Mouse (Mus musculus) common myeloid progenitor, adult 5-6 weeks (primary cell): ENCODE data around the gene Zfp710. TPM values are rescaled to one million over a fixed set of nuclear protein-coding genes. Genes with fewer than 3 reads are reported as not detected.
"Not testable (repeated sequence)": the region's sequence is repeated elsewhere in the genome, so short reads cannot be mapped to it uniquely, and the experiment has no call there.

ENCODE experiments used
- ATAC-seq: replicated peaks from 2 replicates; pipeline ENCODE4 v1.8.0; 2016; ENCODE audit warnings: low read depth, mild to moderate bottlenecking, moderate TSS enrichment, inconsistent platforms; ENCODE audit not compliant: poor library complexity, severe bottlenecking
- total RNA-seq: library from RNA; stranded (forward); fragments of 200-1000, 187-1606 nt; gene quantifications from 2 replicates; pipeline ENCODE4 v1.2.3, GENCODE M21; 2017

Gene Zfp710
- total RNA-seq = 17.8 and 20.4 TPM in 2 replicates

DNA sequence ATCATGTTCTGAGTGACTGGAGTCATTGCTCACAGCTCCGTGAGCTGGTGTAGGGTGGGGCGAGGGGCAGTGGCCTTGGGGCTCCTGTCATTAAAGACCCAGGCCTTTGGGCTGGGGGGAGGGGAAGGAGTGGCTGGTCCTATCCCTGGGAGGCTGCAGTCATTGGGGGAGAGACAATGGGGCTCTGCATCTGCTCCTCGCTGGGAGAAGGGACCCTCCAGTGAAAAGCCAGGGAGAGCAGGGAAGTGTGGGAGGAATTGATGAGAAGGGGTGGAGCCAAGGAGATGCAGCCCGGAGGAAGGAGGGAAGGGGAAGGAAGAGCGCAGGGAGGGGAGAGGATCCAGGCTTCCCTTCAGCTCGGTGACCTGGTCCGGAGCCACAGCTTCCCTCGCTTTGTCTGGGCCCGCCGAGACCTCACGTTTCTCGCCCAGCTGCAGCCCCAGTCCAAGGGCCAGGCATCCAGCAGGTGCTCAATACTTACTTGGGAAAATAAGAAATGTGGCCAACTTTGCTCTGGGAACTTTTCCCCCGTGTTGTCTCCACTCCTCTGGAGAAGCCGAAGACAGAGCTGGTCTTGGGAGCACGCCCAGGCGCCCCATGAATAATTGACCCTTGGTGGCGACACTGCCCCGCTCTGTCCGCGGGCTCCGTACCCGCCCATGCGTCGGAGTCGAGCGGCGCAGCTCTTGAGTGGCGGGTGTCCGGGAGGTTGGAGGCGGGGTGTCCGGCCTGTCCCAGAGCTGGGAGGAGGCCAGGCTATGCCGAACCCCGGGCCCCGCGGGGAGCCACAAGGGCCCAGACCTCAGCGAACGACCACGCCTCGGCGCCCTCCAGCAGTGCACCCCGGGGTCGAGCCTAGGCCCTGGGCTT lies at the start of gene Zfp710:
TSS of gene Zfp710 (plus strand) at position 294 of the 870 bp plus-strand sequence.
- peak; percentile 68 for ATAC-seq

- ATAC-seq = no peak
Measured at GRCm38 (mm10) chr7:79975316-79975715, 49.3 kb upstream of the Zfp710 start.

DNA sequence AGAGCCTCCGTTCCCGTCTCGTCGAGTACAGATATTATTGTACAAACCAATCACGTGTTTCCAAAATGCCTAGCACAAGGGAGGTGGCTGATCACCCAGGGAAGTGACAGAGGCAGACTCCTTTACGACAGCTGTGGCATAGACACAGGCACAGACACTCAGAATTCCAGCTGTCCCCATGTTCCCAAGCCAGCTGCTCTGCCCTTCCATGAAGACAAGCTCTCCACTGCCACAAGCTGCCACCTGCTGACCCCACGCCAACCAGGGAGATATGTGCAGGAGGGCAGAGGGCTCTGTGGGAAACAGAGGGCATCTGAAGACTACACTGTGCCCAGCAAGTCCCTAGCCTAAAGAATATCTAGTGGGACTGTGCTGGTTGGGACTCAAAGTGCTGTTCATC lies 37.9 kb upstream of the Zfp710 start:
- no peak for ATAC-seq

GRCm38 (mm10) chr7:79987745-79988144 lies 36.9 kb upstream of the Zfp710 start:
- ATAC-seq = peak; percentile 56; the same call in 1 of the 2 replicates

DNA sequence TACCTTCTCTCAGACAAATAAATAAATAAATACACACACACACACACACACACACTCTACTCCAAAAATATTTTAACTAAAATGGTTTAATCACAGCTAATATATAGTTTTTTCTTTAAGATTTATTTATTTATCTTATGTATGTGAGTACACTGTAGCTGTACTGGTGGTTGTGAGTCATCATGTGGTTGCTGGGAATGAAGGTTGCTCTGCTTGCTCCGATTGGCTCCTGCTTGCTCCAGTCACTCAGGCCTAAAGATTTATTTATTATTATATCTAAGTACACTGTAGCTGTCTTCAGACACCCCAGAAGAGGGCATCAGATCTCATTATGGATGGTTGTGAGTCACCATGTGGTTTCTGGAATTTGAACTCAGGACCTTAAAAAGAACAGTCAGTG lies 36.1 kb upstream of the Zfp710 start:
- ATAC-seq = not testable (repeated sequence)

GRCm38 (mm10) chr7:79994476-79994875 lies 30.1 kb upstream of the Zfp710 start:
- ATAC-seq = peak; percentile 74

DNA sequence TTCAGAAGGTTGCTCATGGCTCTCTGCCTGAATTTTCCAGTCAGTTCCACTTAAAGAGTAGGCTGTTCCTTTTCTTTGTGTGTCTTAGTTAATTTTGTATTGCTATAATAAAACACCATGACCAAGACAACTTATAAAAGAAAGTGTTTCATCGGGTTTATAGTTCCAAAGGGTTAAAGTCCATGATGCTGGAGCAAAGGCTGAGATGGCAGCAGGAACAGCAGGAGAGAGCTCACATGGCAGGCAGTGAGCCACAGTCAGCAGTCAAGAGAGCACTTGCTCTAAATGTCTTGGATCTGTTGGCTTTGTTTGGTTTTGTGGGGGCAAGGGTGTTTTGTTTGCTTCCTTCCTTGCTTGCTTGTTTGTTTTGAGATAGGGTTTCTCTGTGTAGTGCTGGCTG lies 26.9 kb upstream of the Zfp710 start:
- no peak for ATAC-seq

DNA sequence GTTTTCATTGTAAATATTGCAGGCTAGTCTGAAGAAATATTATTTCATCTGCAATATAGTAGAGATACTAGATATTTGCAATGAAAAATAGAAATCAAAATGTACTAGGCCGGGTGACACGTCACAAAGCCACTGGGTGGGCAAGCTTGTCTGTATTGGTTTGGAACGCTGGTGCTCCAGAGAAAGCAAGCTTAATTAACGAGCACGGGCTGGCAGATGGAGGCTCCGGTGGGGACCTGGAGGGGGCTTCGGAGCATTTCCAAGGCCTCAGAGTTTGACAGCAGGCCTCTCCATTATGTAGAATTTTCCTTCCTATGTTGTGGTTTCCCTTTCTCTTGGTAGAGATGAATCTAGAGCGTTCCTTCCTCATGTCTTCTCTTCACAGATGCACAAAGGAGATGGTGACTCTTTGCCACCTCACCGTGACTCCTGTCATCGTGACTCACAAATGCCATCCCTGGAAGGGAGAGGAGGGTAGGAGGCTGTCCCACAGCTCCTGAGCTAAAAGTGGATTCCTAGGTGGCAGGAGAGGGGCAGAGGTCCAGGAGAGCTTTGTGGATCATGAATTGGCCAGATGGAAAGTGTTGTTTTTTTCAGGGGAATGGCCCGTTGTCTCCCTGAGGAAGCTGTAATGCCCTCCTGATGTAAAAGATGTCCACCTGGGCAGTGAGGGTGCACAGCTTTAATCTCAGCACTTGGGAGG lies 22.1 kb upstream of the Zfp710 start:
- no peak for ATAC-seq

- ATAC-seq = no peak
Measured at GRCm38 (mm10) chr7:80004776-80005554, 19.6 kb upstream of the Zfp710 start.

- ATAC-seq = no peak
Measured at GRCm38 (mm10) chr7:80010680-80011079, 13.9 kb upstream of the Zfp710 start.

- peak; percentile 78 for ATAC-seq
Measured at GRCm38 (mm10) chr7:80011470-80011869, 13.1 kb upstream of the Zfp710 start.

GRCm38 (mm10) chr7:80013884-80014550 lies 10.6 kb upstream of the Zfp710 start:
- ATAC-seq = peak; percentile 33; the same call in 1 of the 2 replicates

DNA sequence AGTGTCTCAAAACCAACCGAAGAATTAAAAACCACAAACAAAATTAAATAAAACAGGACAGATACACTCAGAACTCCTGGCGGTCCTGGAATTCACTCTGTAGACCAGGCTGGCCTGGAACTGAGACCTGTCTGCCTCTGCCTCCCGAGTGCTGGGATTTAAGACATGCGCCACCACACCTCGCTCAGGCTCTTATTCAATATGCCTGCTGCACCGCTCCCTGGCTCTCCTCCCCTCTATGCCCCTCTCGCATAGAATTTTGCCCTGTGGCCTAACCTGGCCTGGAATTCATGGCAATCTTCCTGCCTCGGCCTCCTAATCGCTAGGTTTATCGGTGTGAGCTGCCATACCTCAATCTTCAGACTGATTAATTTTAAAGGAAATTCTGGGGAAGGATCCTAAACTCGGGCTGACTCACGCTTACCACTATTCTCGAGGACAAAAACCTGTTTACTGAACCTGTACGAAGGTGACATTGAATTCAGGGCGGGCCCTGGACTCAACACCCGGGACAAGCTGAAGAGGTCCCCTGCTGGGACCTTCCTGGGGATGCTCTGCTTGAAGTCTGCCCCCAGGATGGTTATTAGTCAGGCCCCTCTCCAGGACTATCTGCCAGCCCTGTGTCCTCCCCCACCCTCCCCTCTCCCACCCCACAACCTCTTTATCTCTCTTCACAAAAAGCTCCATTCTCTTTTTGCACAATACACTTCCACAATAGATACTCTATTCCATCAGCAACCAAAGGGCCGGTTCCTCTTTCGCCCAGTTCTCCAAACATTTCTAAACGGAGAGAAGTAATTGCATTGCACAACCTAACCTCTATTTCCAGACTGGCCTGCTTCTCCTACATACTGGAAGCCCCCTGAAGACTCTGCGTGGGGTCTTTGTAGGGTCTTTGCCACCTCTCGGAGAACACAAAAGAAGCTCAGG lies 9.5 kb upstream of the Zfp710 start:
- ATAC-seq = peak; percentile 49

DNA sequence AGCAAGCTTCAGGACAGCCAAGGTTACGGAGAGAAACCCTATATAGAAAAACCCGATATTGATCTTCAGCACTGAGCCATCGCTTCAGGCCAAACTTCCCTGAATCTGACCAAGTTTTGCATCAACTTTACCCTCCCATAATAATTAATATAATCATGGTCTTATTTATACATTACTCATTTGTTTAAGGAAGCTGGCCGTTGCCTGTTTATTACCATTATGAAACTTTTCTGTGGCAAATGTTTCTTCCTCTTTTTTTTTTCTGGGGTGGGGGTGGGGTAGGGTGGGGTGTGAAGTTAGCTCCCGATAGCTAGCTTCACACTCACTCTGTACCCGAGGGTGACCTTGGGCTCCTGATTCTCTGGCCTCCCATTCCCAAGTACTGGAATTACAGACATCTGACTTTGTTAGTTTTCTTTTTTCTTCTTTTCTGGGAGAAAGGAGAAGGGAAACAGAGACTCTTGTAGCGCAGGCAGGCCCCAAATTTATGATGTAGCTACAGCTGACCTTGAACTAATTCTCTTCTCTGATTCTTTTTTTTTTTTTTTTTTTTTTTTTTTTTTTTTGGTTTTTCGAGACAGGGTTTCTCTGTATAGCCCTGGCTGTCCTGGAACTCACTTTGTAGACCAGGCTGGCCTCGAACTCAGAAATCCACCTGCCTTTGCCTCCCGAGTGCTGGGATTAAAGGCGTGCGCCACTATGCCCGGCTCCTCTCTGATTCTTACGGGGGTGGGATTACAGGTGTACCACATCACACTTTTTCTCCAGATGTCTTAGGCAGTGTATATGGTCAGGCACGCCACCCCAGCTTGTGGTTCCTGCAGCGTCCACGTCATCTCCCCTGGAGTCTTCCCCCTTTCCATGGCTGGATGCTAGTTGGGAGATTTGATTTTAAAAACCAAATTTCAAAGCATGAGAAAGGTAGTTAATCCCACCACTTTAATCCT lies 5.8 kb upstream of the Zfp710 start:
- peak; percentile 59 for ATAC-seq

GRCm38 (mm10) chr7:80023621-80024435 lies 786 bp upstream of the Zfp710 start:
- peak; percentile 27; the same call in 1 of the 2 replicates for ATAC-seq

GRCm38 (mm10) chr7:80025391-80026117 lies 940 bp downstream of the Zfp710 start:
- ATAC-seq = peak; percentile 6
